Mouse (Mus musculus): ENCODE measurements around the gene Zfand5.

The Zfand5 gene

GRCm38 (mm10) chr19:21328951-21329350 lies 56.9 kb downstream of the Zfand5 start:
- DNase-seq (ENCODE audit: low spot score in 2 of 2) = no peak

DNA sequence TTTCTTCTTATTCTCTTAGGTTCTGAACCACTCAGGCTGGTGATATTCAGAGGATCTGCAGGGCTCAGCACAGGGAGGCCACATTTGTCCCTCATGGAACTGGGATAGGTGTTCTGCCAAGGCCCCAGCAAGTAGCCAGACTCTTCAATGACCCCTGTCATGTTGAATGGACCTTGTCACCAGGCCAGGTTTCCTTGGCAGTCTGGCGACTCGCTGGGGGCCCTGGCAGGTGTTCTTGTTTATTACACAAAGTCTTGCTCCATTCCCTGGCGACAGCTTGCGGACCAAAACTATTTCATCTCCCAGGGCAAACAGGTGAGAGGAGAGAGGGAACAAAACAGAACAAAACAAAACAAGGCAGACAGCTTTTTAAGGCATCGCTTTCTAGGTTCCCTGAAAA lies 57.7 kb downstream of the Zfand5 start:
- peak; percentile 26 to 35 for DNase-seq (ENCODE audit: low spot score in 2 of 2)

DNA sequence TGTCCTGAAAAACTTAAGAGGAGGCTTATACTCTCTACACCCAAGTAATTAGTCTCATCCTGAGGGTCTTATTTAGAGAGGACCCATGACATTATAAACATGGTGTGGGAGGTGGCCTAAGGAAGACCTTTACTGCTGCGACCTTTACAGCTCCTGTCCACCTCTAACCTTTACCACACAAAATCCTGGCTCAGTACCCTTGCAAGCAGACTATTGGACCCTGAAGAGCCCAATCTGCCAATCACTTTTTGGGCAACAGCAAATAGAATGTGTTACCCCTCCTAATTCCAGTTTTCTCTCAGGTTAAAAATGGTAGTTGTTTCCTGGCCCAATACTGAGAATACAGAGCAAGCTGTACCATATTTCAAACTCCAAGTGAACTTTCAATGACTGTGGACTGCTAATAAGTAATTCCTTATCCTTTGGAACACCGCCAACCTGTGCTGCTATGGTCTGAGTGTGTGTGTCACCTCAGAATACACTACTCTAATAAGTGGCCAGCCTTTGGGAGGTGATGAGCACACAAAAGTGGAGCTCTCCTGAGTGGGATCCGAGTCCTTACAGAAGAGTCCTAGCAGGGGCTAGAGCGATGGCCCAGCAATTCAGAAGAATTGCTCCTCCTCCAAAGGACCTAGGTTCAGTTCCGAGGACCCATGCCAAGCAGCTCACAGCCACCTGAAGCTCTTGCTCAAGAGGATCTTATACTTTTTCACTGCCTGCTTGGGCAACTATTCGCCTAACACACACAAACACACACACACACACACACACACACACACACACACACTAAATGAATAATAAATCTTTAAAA lies 58.4 kb downstream of the Zfand5 start:
- DNase-seq (ENCODE audit: low spot score in 2 of 2) = no peak

- DNase-seq (ENCODE audit: low spot score in 2 of 2) = no peak
These were observed 59.6 kb downstream of the Zfand5 start for GRCm38 (mm10) chr19:21331621-21332155.
